Mouse (Mus musculus) left cerebral cortex, postnatal 4 days (tissue): ENCODE results near the gene Dguok. TPM values are rescaled to one million over a fixed set of nuclear protein-coding genes. Genes with fewer than 3 reads are reported as not detected.

Experiments used
- DNase-seq: peaks from one replicate; pipeline ENCODE4 v3.0.0-alpha.2; 2022
- intact Hi-C: fragments of 180-260 bp; cut with DNase I; formaldehyde crosslinking; loops from one replicate; pipeline ENCODE4 v1.15.1; 2025
- total RNA-seq, 2 experiments: library from RNA; stranded (reverse); gene quantifications; 2 replicates each; pipeline ENCODE4 v1.2.3; 2021

The Dguok gene
- total RNA-seq, 2 experiments from 2014 or later, result 31.3 to 34.8 TPM

DNA sequence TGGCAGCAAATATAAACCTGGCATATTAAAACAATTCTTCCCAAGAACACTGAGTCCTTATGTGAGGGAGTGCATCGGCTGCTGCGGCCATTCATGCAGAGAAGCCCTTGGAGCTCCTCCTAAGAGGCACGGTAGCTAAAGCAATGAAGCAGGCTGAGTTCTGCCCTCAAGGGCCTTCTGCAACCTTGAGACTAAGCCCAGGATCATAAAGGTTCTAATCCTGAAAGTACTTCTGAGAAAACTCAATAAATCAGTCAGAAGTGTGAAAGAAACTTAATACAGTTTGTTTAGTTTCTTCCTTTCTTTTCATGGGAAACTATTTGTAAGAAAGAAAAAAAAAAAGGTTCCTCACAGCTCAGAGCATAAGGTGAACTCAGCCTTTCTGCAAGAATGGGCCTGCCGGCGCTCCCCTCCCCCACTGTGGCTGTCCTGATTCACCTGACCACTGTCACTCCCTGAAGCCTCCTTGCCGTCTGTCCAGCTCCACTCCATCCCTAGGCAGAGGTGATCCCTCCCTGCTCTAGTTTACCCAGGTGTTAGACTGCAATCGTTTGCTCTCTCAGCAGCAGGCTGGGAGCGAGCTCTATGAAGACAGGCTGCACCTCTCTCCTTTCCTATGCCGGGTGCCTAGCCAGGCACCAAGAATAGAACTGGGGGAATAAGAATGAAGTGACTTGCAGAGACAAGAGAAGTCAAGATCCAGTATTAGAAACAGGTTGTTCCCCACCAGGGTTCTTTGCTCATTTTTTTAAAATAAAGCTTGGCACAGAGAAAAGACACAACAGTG is 5.1 kb downstream of the Dguok start:
- intact Hi-C loops, result no loop called here
- DNase-seq, result no peak

DNA sequence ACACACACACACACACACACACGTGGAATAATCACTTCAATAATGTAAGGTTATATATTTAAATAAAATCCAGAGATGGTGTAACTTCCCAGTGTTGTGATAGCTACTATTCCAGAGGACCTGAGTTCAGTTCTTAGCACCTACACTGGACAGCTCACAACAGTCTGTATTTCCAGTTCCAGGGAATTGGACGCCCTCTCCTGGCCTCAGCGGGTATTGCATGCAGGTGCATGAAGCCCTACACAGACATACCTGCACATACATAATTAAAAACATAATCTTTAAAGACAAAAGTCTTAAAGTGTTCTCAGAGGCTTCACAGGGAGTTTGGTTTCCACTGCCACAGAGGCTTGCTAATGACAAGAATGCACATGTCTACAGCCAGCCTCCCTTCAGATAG is 6.3 kb downstream of the Dguok start:
- no peak for DNase-seq
- intact Hi-C loops, result no loop called here

DNA sequence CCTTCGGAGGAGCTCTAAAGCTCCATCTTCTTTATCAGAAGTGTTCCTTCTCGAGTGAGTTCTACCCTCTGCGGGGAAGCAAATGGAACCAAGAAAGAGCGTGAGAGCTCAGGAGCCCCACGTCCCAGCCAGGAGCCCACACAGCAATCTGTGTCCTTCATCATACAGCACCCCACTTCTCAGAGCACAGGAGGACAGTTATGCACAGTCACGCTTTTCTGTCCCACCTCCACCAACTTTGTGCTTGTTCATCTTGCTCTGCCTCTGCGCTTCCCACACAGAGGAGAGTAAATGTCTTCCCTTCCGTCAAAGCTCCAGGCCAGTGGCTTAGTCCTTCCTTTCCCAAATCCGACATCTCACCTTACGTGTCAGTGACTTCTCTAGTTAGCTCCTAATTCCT is 7.7 kb downstream of the Dguok start:
- no peak for DNase-seq
- intact Hi-C loops, result no loop called here

DNA sequence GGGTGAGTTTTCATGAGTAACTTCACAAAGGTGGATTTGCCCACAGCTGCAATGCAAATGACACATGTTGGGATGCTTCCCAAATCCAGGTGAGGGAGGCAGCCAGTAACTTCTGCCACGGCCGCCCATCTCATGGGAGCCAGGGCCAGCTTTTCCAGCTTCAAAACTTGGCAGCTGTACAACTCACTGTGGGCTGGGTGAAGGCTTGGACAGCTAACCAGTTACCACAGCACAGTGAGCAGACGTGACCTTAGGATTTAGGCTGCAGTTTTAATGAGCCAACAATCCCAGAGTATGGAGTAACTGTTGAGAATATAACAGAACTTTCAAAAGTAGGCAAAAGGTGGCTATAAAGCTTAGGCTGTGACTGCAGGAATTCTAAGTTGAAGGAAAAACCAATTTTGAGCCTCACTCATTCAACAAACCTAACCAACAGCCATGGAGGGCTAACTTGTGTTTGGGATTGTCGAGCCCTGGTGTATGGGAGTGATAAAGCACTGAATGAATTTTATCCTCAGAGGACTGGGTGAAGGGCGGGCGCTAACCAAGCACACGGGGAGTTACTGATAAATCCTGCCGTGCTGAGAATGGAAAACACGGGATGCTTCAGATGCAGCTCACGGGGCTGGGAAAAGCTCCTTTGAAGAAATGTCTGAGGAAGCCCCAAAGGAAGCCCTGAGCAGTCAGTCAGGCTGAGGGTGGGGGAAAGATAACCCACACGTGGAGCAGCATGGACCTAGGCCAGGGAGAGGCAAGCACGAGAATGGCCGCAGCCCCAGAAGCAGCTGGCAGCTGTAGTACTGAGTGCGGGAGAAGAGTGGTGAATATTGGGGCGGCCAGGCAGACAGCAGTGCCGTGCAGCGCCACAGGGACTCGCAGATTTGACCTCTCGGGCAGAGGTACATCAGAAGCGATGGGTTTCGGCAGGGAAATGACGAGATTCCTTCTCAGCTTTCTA is 9.7 kb downstream of the Dguok start:
- DNase-seq, result peak; percentile 35
- intact Hi-C loops, result no loop called here

DNA sequence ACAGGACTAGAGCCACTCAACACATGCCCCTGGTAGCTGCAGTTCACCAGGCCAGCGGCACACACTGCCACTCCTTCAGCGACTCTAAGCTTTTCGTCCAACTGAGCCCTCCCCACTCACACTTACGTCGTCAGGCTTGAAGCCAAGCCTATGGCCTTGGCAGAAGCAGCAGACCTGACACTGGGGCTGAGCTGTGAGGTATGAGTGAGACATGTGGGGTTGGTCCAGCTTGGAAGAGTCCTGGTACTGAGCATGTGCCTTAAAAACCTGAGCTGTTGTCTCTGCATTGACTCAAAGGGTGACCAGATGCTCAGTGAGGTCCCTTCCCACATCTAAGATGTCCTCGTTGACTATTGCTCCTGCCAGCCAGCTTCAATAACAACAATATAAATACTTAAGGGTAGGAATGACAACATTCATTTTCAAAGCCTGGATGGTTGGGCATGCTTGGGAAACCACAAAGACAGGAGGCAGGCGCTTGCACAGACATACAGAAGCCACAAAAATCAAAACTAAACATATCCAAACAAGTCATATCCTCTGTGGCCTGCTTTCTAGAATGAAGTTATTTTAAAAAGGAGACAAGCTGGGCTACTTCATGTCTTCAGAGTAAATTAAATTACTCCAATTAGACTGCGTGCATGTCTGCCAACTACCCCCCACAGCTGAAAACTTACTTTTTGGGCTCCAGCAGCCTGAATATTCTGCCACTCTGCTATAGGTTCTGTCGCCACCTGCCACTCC is 10.6 kb downstream of the Dguok start:
- DNase-seq, result peak; percentile 31
- intact Hi-C loops, result no loop called here

DNA sequence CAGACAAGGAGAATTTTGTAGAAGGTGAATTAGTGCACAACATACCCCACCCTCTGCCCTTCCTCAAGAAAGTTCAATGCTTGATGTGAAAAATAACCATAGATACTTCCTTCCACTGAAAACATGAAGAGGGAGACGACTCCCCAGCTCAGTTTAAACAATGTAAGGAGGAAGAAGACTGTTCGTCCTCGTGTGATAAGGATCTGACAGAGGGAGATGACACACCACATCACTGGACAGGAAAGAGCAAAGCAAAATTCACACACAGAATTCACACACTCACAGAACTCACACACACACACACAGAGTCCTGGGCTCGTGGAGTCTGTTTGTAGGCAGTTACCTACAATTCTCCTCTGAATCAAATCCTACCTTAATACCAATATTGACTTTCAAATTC is 16.1 kb downstream of the Dguok start:
- intact Hi-C loops, result no loop called here
- no peak for DNase-seq

DNA sequence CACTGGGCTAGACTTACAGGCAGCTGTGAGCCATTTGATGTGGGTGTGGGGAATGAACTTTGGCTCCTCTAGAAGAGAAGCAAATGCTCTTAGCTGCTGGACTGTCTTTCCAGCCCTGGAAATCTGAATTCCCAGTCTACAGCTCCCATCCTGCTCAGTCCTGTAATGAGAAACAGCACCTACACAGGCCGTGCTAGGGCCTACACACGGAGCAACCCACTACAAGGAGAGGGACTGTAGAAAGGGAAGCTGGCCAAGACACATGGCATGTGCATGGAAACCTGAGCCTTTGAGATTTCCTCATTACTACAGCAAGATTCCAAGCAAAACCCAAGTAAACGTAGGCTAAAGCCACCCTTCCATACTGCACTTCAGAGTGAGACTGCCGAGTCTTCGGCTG is 18.6 kb downstream of the Dguok start:
- no peak for DNase-seq
- intact Hi-C loops, result no loop called here

DNA sequence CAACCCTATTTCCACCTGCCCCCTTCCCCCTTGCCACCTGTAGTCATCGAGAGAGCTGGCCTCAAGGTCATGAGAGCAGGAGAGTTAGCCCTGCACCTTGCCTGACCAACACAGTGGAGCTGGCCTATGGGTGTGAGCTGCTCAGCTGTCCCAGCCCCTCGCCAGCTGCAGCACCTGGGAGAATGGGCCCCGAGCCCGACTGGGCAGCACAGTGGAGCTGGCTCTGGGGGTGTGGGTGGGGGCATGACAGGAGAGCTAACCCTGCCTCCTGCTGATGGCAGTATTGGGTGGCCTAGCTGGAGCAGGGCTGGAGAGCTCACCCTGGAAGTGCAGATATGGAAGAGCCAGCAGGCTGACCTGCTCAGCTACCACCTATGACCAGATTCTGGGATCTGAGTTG is 19.5 kb downstream of the Dguok start:
- DNase-seq, result no peak
- intact Hi-C loops, result no loop called here

DNA sequence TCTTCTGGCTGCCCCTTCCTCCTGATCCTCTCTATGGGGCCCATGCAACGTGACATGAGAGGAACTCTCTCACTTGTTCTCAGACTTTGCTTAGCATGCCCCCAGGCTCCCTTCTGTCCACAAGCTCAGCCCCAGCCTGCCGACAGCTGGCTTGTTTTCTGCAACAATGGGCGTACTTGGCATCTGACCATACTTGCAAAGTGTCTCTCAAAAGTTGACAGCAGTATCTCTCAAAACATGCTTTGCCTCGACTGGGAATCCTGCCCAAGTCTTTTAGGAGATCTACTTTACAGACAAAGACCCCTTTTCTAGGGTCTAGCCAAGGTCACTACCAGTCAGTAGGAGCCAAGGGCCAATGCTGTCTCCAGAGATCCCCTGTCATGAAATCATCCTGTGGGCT is 20.9 kb downstream of the Dguok start:
- intact Hi-C loops, result no loop called here
- DNase-seq, result peak; percentile 61

DNA sequence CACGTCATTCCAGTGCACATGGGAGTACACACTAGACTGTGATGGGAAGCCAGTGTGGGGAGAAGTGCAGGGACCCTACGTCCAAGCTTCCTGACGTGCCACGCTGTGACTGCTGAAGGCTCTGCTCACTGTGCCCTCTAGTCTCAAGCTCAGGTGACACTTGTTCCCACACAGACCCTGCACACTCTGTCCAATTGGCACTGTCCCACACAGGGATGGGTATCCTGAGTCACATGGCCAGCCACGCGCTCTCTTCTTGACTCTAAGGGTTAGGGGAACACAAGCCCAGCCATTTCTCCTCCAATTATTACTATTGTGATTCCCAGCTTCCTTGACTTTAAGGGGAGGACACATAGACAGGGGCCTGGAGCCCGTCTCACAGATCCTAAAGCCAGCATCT is 23.0 kb downstream of the Dguok start:
- intact Hi-C loops, result no loop called here

DNA sequence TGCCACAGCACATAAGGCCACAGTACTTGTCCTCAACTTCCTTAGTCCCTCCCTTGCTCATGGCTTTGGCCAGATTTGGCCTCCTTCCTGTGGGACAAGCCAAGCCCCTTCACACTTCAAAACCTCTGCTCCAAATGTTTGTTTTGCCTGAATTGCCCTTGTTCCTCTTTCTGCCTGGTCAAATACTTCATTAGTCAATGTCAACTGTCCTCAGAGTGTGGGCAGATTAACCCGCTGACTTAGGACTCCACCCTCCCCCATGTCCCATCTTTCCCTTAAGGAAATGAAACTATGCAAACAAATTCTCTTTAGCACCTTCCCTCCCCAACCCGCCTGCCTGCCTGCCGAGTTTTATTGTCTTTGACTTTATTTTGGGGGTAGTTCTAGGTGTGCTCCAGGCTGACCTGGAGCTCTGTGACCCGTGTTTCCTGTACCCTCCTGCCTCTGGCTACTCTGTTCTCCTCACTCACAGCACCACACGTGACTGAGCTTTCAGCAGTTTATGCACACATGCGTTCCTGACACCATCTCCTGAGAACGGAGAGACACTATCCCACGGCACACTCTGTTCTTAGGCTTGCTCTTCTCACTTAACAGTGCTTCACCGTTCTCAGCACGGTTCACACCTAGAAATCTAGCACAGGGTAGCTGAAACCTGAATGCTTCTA is 24.2 kb downstream of the Dguok start:
- intact Hi-C loops, result no loop called here

More for the DNA sequence above, 23.0 kb downstream of the Dguok start:
- DNase-seq, result no peak

DNA sequence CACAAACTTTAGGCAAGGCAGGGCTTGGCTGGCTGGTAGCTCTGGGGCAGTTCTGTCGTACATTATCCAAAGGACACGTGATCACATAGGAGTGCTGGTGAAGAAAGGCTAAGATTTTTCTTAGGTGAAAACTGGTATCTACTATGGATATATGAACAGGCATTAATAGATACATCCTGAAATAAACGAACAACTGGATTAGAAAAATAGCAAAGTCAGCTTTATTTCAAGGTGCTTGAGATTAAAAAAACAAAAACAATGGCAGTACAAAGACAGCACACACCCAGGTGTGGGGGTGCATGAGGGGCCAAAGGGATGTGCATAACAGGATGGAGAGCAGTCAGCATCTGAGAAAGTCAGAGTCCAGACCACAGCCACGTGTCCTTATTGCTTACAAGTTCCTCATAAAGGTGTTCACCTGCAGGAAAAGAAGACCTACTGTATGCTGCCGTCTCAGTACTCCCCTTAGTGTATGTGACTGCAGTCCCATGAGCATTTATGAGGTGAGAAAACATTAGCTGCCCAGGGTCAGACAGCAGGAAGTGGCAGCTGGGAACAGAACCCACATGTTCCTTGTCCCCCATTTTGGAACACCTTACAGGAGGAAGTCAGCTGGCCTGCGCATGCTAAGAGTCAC is 26.6 kb downstream of the Dguok start:
- DNase-seq, result no peak
- intact Hi-C loops, result no loop called here

More for the DNA sequence above, 24.2 kb downstream of the Dguok start:
- no peak for DNase-seq

DNA sequence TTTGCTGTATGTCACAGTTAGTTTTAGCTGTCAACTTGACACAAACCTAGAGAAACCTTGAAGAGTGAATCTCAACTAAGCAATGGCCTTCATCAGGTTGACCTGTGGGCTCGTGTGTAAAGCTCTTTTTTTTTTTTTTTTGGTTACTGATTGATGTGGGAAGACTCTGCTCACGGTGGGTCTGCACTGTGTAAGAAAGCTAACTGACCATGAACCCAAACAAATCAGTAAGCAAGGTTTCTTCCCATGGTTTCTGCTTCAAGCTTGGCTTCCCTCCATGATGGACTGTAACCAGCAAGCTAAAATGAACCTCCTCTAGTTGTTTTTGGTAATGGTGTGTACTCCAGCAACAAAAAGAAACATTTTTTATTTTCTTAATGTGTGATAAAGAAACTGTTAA is 27.6 kb downstream of the Dguok start:
- intact Hi-C loops, result no loop called here
- no peak for DNase-seq

DNA sequence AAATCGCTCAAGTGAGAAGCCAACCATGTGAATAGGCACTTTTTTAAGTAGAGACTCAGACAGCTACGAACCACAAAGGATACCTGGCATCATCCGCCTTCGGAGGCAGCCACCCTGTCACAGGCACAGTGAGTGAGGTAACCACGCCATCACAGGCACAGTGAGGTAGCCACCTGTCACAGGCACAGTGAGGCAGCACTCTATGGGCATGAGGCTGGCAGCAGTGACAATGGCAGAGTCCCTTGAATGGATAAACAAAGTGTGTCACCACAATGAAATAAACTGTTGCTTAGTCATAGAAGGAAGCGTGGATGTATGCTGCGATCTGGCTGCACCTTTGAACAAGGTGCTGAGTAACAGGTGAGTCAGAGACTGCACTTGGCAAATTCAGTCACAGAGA is 28.1 kb downstream of the Dguok start:
- no peak for DNase-seq
- intact Hi-C loops, result no loop called here

DNA sequence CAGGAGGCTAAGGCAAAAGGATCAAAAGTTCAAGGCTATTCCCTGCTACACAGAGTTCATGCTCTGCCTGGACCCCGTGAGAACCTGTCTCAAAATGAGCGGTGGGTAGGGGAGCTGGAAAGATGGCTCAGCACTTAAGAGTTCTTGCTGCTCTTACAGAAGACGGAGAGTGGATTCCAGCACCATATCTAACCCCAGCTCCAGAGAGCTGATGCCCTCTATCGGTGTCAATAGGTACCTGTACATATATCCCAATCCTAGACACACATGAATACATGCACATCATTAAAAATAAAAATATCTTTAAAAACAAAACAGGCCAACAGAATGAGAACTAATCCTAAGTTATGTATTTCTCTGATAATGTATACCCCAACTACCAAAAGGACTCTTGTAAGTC is 28.6 kb downstream of the Dguok start:
- no peak for DNase-seq
- intact Hi-C loops, result no loop called here

DNA sequence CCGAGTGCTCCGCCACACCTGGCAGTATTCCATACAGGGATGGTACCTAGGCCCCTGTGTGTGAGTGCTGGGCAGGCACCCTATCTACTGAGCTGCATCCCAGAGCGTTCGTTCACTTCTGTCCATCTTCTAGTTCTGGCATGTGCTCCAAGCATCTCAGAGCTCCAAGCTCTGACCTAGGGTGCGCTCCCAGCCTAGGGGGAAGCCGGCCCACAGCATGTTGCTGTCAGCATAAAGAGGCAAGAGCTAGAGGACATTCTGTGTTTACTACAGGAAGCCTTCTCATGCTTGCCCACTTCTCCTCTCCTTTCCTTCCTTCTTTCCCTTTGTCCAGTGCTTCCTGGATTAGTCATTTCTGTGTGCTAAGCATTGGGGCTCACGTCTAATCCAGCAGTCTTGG is 31.3 kb downstream of the Dguok start:
- DNase-seq, result no peak
- intact Hi-C loops, result no loop called here

DNA sequence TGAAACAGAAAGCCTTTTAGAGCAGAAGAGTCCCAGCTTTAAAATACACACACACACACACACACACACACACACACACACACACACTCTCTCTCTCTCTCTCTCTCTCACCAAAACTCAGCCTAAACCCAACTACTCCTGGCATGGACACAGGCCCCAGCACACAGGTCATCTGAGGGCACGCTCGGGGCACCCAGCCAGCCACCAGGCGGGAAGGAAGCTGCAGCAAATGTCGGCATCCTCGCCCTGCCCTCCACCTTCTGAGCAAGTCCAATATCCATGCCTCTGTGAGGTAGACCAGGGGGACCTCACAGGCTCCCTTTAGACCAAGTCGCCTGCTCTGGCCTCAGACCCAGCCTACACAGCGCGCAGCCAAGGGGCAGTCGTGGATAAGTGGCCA is 33.5 kb downstream of the Dguok start:
- peak; percentile 42 for DNase-seq
- intact Hi-C loops, result no loop called here

DNA sequence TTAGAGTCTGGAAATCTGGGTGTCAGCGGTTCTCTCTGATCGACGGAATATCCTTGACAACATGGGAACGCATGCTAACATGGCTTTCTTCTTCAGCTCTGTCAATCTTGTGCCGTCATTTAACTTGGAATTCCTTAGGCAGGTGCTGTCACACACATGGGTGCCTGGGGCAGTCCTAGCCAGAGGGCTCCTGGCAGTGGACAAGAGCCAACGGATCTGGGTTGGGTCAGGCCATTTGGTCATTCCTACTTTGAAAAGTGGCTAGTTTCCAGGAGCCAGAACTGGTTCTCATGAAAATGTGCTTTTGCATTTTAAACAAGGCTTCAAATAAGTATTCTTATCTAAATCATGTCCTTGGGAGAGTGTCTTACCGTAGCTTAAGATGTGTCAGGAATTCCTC is 35.0 kb downstream of the Dguok start:
- intact Hi-C loops, result no loop called here

DNA sequence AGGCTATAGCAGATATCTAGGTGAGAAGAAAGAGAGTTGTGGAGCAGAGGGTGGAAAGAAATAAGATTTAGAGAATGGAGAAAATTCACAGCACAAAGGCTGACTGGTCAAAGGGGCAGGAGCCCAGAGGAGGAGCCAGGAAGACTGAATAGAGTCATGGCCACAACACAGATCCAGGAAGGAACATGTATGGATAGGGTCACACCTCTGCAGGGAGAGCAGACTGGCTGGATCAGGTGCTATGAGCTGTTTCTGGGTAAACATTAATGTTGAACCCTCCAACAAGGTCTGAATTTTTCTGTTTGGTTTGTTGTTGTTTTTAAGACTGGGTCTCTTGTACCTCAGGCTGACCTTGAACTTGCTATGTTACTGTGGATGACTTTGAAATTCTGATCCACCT is 42.8 kb downstream of the Dguok start:
- DNase-seq, result no peak
- intact Hi-C loops, result no loop called here

More for the DNA sequence above, 35.0 kb downstream of the Dguok start:
- DNase-seq, result no peak

DNA sequence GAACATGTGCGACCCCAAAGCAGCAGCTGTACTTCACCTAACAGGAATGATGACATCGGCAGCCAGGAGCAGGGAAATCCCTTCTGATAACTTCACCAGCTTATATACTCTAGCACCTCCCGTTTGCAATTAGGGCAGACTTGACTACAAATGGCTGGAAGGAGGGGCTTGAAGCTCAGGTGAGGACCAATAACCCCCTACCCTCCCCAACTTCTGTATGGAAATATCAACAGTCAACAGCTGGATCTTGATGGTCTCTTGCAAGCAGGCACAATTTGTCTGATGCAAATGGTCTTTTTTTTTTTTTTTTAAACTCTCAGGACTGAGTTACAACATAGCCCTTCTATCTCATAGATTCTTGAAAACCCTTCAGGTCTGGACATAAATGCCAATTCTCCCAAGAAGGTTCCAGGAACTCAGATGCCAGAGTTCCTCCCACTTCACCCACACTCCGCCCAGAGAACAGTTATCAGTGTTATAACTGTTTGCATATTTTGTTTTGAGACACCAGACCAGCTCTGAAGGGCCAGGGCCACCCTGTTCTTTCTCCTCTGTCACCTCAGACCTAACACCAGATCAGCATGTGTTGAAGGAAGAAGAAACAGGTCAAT is 47.6 kb downstream of the Dguok start, which contains the start of gene Tet3:
Gene Tet3 (minus strand): TSS at position 51 of the 611 bp plus-strand sequence.
- DNase-seq, result no peak
- intact Hi-C loops, result no loop called here
